9 mouse cellular contexts compared by ENCODE assay signal in the genomic region with DNA sequence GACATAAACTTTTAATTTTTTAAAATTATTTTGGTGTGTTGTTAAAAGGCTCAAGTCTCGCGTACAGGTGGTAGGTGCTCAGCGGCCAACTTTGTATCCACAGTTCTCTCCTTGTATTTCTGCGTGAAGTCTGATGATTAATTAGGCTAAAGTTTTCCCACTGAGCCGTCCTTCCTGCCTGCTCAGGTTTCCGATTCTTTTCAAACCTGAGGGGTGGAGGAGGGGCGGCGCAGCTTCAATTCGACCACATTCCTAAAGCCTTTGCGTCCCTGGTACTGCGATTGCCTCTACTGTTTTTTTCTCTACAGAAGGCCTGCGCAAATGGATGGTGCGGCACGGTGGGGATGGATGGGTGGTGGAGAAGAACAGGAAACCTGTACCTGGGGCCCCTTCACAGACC. TPM values are rescaled to one million over a fixed set of nuclear protein-coding genes. Genes with fewer than 3 reads are reported as not detected.
DNase-seq lines count a peak whose midpoint lies in the region; ATAC-seq lines count a peak whose summit lies in the region.
"Had no signal": no experiment of that assay in that cellular context is flagged by ENCODE, and none has a peak within 500 bp of the region (broad histone marks: within the 10 kb centered on the region; RNA-seq: fewer than 3 reads in every experiment).

No protein-coding gene starts in this region.

- H3K9me3 ChIP-seq in heart, embryonic 16.5 days (replicated peaks; ENCODE audit: control insufficient read depth, low read length) = no peaks in the 10 kb centered on the region
- no peaks in the 10 kb centered on the region for H3K9me3 ChIP-seq in embryonic facial prominence, embryonic 14.5 days (ENCODE audit: control insufficient read depth, low read length)
- no peaks in the 10 kb centered on the region for H3K9me3 ChIP-seq in midbrain, embryonic 11.5 days (ENCODE audit: control insufficient read depth, low read length)

- H3K36me3 ChIP-seq in heart, embryonic 16.5 days (ENCODE audit: control insufficient read depth, insufficient read depth) = no peaks in the 10 kb centered on the region
- H3K36me3 ChIP-seq in embryonic facial prominence, embryonic 14.5 days (ENCODE audit: control insufficient read depth, insufficient read depth, low read length) = no peaks in the 10 kb centered on the region
- no peaks in the 10 kb centered on the region for H3K36me3 ChIP-seq in midbrain, embryonic 11.5 days (ENCODE audit: control insufficient read depth, insufficient read depth, low read length)

- peaks cover 4% of the 10 kb centered on the region; the same call in 1 of the 2 replicates for H3K4me1 ChIP-seq in heart, embryonic 16.5 days (ENCODE audit: control insufficient read depth, insufficient read depth, low read length)
- H3K4me1 ChIP-seq in embryonic facial prominence, embryonic 14.5 days (ENCODE audit: control insufficient read depth, insufficient read depth, low read length) = peaks cover 8% of the 10 kb centered on the region; the same call in 1 of the 2 replicates
- peaks cover 11% of the 10 kb centered on the region for H3K4me1 ChIP-seq in midbrain, embryonic 11.5 days (ENCODE audit: control insufficient read depth, insufficient read depth, low read length)

- H3K4me2 ChIP-seq in heart, embryonic 16.5 days (ENCODE audit: low read depth, low read length) = peak overlapping the region; percentile 26; the same call in 1 of the 2 replicates
- peak overlapping the region; percentile 82 for H3K4me2 ChIP-seq in embryonic facial prominence, embryonic 14.5 days (ENCODE audit: low read depth, low read length)
- 0 out of 2 replicates have a peak overlapping the region, but pooled peaks have one; percentile 6 for H3K4me2 ChIP-seq in midbrain, embryonic 11.5 days

- no peak for DNase-seq in heart, postnatal 25 days (ENCODE audit: low spot score)
- DNase-seq in ES-CJ7 (ENCODE audit: low read depth, low spot score) = peak; percentile 86
- DNase-seq in embryonic facial prominence, embryonic 14.5 days (ENCODE audit: low spot score) = peak; percentile 54
- peak; percentile 85 for DNase-seq in midbrain, embryonic 11.5 days (ENCODE audit: low spot score, missing footprints)
- no peak for DNase-seq in gastrocnemius, postnatal 14 days
- DNase-seq in adrenal gland, adult 18-20 months (ENCODE audit: low spot score in 2 of 2) = no peak
- DNase-seq in adrenal gland, postnatal 25 days = no peak

- intact Hi-C loops in heart, postnatal 25 days (cut with DNase I) = no loop called here
- intact Hi-C loops in gastrocnemius, postnatal 14 days (cut with DNase I; ENCODE audit: low total_unique reads) = no loop called here

- H3K9ac ChIP-seq in heart, embryonic 16.5 days (ENCODE audit: low read length) = no peak overlapping the region
- 0 out of 2 replicates have a peak overlapping the region, but pooled peaks have one; percentile 0 for H3K9ac ChIP-seq in embryonic facial prominence, embryonic 14.5 days (ENCODE audit: low read depth, low read length)
- no peak overlapping the region for H3K9ac ChIP-seq in midbrain, embryonic 11.5 days (ENCODE audit: low read length)

- no peak overlapping the region for H3K4me3 ChIP-seq in heart, embryonic 16.5 days (ENCODE audit: low read length)
- peak overlapping the region; percentile 51; the same call in 1 of the 2 replicates for H3K4me3 ChIP-seq in embryonic facial prominence, embryonic 14.5 days (ENCODE audit: low read depth, low read length)
- no peak overlapping the region for H3K4me3 ChIP-seq in midbrain, embryonic 11.5 days (ENCODE audit: low read depth, low read length)

- no peak overlapping the region for H3K27ac ChIP-seq in heart, embryonic 16.5 days (ENCODE audit: low read length)
- H3K27ac ChIP-seq in embryonic facial prominence, embryonic 14.5 days (replicated peaks; ENCODE audit: low read depth, low read length) = no peak overlapping the region
- no peak overlapping the region for H3K27ac ChIP-seq in midbrain, embryonic 11.5 days (ENCODE audit: low read depth, low read length)

- WGBS in heart, embryonic 16.5 days = 17% methylated on average over 14 of the region's 14 CpGs
- 6% methylated on average over 14 of the region's 14 CpGs for WGBS in embryonic facial prominence, embryonic 14.5 days
- WGBS in midbrain, embryonic 11.5 days = 6% methylated on average over 14 of the region's 14 CpGs

- peaks cover 12% of the 10 kb centered on the region; the same call in 1 of the 2 replicates for H3K27me3 ChIP-seq in heart, embryonic 16.5 days (ENCODE audit: control insufficient read depth, insufficient read depth, low read length)
- H3K27me3 ChIP-seq in embryonic facial prominence, embryonic 14.5 days (replicated peaks; ENCODE audit: control insufficient read depth, insufficient read depth, low read length) = no peaks in the 10 kb centered on the region
- peaks cover 13% of the 10 kb centered on the region for H3K27me3 ChIP-seq in midbrain, embryonic 11.5 days (ENCODE audit: control insufficient read depth, insufficient read depth, low read length)

- ATAC-seq in heart, embryonic 16.5 days (replicated peaks; ENCODE audit: extremely low read depth, insufficient read depth, low FRiP score) = no peak
- no peak for ATAC-seq in embryonic facial prominence, embryonic 14.5 days (ENCODE audit: low read depth)
- ATAC-seq in midbrain, embryonic 11.5 days (ENCODE audit: low FRiP score) = no peak
- ATAC-seq: Patski had no signal

RNA-seq across cellular contexts. Expression of gene Fbxo27, which starts 1.8 kb away (rescaled TPM):
- polyA plus RNA-seq in heart, embryonic 16.5 days (2015; fragmentation: Nextera tagmentation; extraction: Ambion mirVana) = 3.6 TPM in 2 replicates
- under 1 TPM; 0.34 to 0.39 TPM for total RNA-seq in heart, postnatal 25 days (2021)
- polyA plus RNA-seq in embryonic facial prominence, embryonic 14.5 days (2014; fragmentation: Nextera tagmentation; extraction: Ambion mirVana) = 6.9 and 7.1 TPM in 2 replicates
- polyA plus RNA-seq in midbrain, embryonic 11.5 days (2014; fragmentation: Nextera tagmentation; extraction: Ambion mirVana) = 3.8 TPM in 2 replicates
- 1 to 10 TPM in 1 of 2 experiments, under 1 TPM in 1; 0.82 to 1.4 TPM for total RNA-seq in gastrocnemius, postnatal 14 days (2021)
- total RNA-seq in adrenal gland, adult 18-20 months (2021) = 1 to 10 TPM; 1.8 TPM
- total RNA-seq in adrenal gland, postnatal 25 days (2021) = 1.3 and 1.9 TPM in 2 replicates
- polyA plus RNA-seq: Patski had no signal

RNA-seq across cellular contexts. Expression of gene Fbxo17, which starts 22.2 kb away (rescaled TPM):
- polyA plus RNA-seq in heart, embryonic 16.5 days (2015; fragmentation: Nextera tagmentation; extraction: Ambion mirVana) = 6.7 and 7.5 TPM in 2 replicates
- under 1 TPM; 0.36 to 0.92 TPM for total RNA-seq in heart, postnatal 25 days (2021)
- 27.8 and 29.0 TPM in 2 replicates for polyA plus RNA-seq in embryonic facial prominence, embryonic 14.5 days (2014; fragmentation: Nextera tagmentation; extraction: Ambion mirVana)
- polyA plus RNA-seq in midbrain, embryonic 11.5 days (2014; fragmentation: Nextera tagmentation; extraction: Ambion mirVana) = 5.8 and 6.0 TPM in 2 replicates
- total RNA-seq in gastrocnemius, postnatal 14 days (2021) = 1 to 10 TPM; 5.6 to 7.3 TPM
- total RNA-seq in adrenal gland, adult 18-20 months (2021) = 1 to 10 TPM; 2.4 to 2.8 TPM
- 3.9 and 5.3 TPM in 2 replicates for total RNA-seq in adrenal gland, postnatal 25 days (2021)

RNA-seq across cellular contexts. Expression of gene Mrps12, which starts 47.2 kb away (rescaled TPM):
- 122 TPM in 2 replicates for polyA plus RNA-seq in heart, embryonic 16.5 days (2015; fragmentation: Nextera tagmentation; extraction: Ambion mirVana)
- total RNA-seq in heart, postnatal 25 days (2021) = 10 to 100 TPM; 56.7 to 60.6 TPM
- polyA plus RNA-seq in embryonic facial prominence, embryonic 14.5 days (2014; fragmentation: Nextera tagmentation; extraction: Ambion mirVana) = 119 and 120 TPM in 2 replicates
- 127 and 135 TPM in 2 replicates for polyA plus RNA-seq in midbrain, embryonic 11.5 days (2014; fragmentation: Nextera tagmentation; extraction: Ambion mirVana)
- total RNA-seq in gastrocnemius, postnatal 14 days (2021) = 10 to 100 TPM; 43.7 to 48.0 TPM
- total RNA-seq in adrenal gland, adult 18-20 months (2021) = 10 to 100 TPM; 72.4 to 79.4 TPM
- 78.8 and 86.5 TPM in 2 replicates for total RNA-seq in adrenal gland, postnatal 25 days (2021)

RNA-seq across cellular contexts. Expression of gene Sars2, which starts 47.4 kb away (rescaled TPM):
- polyA plus RNA-seq in heart, embryonic 16.5 days (2015; fragmentation: Nextera tagmentation; extraction: Ambion mirVana) = 20.8 and 21.4 TPM in 2 replicates
- 10 to 100 TPM; 15.4 to 15.7 TPM for total RNA-seq in heart, postnatal 25 days (2021)
- 20.5 and 22.9 TPM in 2 replicates for polyA plus RNA-seq in embryonic facial prominence, embryonic 14.5 days (2014; fragmentation: Nextera tagmentation; extraction: Ambion mirVana)
- 25.9 and 27.7 TPM in 2 replicates for polyA plus RNA-seq in midbrain, embryonic 11.5 days (2014; fragmentation: Nextera tagmentation; extraction: Ambion mirVana)
- 10 to 100 TPM; 19.0 TPM for total RNA-seq in gastrocnemius, postnatal 14 days (2021)
- 10 to 100 TPM; 15.6 to 17.2 TPM for total RNA-seq in adrenal gland, adult 18-20 months (2021)
- 15.4 and 22.3 TPM in 2 replicates for total RNA-seq in adrenal gland, postnatal 25 days (2021)

Comparison
In these comparisons a context has a peak if more than half of its experiments do, and no peak if none do; other contexts are left out.
1. H3K4me2 ChIP-seq: peak in every context shown above with its lines; median percentile 82 in embryonic facial prominence, embryonic 14.5 days; 26 in heart, embryonic 16.5 days; 6 in midbrain, embryonic 11.5 days.
2. DNase-seq: peak in ES-CJ7 (single experiment), embryonic facial prominence, embryonic 14.5 days (single experiment) and midbrain, embryonic 11.5 days (single experiment); none in heart, postnatal 25 days (single experiment), gastrocnemius, postnatal 14 days (single experiment), adrenal gland, adult 18-20 months (0 of 2) and adrenal gland, postnatal 25 days (single experiment).